Mouse (Mus musculus) MEL (cell line): ENCODE results near the gene Pard3. TPM values are rescaled to one million over a fixed set of nuclear protein-coding genes. Genes with fewer than 3 reads are reported as not detected.

ENCODE experiments used
- DNase-seq: peaks from one replicate; pipeline ENCODE4 v3.0.0; 2011; ENCODE audit warnings: low read depth, low spot score
- H3K27ac ChIP-seq: 2 replicates; pipeline ENCODE4 v1.5.1; 2012; ENCODE audit warnings: low read depth, mild to moderate bottlenecking, control low read depth, low read length, moderate library complexity; ENCODE audit not compliant: control insufficient read depth
- H3K27me3 ChIP-seq, 2 experiments: fragments of 150-350 bp in 1 of 2; sonication (generic) in 1 of 2; 2 replicates each; pipeline ENCODE4 v1.6.1; 2012; ENCODE audit warnings: low read length in 2 of 2, mild to moderate bottlenecking in 2 of 2, improper control_type of control experiment in 1 of 2, moderate library complexity in 1 of 2; ENCODE audit not compliant: insufficient read depth in 2 of 2, control insufficient read depth in 1 of 2
- H3K36me3 ChIP-seq, 2 experiments: 2 replicates each; pipeline ENCODE4 v1.6.1; 2012 to 2014; ENCODE audit warnings: low read length in 2 of 2, improper control_type of control experiment in 1 of 2, inconsistent platforms in 1 of 2, mild to moderate bottlenecking in 1 of 2; ENCODE audit not compliant: insufficient read depth in 2 of 2, control insufficient read depth in 1 of 2
- H3K4me1 ChIP-seq, 2 experiments: fragments of 150-350 bp in 1 of 2; sonication (generic) in 1 of 2; 2 replicates each; pipeline ENCODE4 v1.6.1; 2012; ENCODE audit warnings: low read length in 2 of 2, improper control_type of control experiment in 1 of 2, mild to moderate bottlenecking in 1 of 2; ENCODE audit not compliant: insufficient read depth in 2 of 2, control insufficient read depth in 1 of 2
- H3K4me3 ChIP-seq, 2 experiments: fragments of 150-350 bp in 1 of 2; sonication (generic) in 1 of 2; 2 replicates each; pipeline ENCODE4 v1.5.1; 2012; ENCODE audit warnings: low read depth in 2 of 2, low read length in 2 of 2, mild to moderate bottlenecking in 2 of 2, moderate library complexity in 2 of 2, control low read depth in 1 of 2, improper control_type of control experiment in 1 of 2; ENCODE audit not compliant: control insufficient read depth in 1 of 2, insufficient read depth in 1 of 2
- H3K79me2 ChIP-seq: 2 replicates; pipeline ENCODE4 v1.6.1; 2012; ENCODE audit warnings: mild to moderate bottlenecking, low read length, moderate library complexity; ENCODE audit not compliant: control insufficient read depth, poor library complexity, insufficient read depth
- H3K9ac ChIP-seq: 2 replicates; pipeline ENCODE4 v1.6.1; 2012; ENCODE audit warnings: low read depth, mild to moderate bottlenecking, control low read depth, low read length, moderate library complexity; ENCODE audit not compliant: control insufficient read depth, poor library complexity, severe bottlenecking
- H3K9me3 ChIP-seq: fragments of 150-350 bp; sonication (generic); replicated peaks from 2 replicates; pipeline ENCODE4 v1.6.1; 2012; ENCODE audit warnings: mild to moderate bottlenecking, low read length, improper control_type of control experiment, moderate library complexity; ENCODE audit not compliant: insufficient read depth
- CHD1 ChIP-seq: IDR thresholded peaks from 2 replicates; pipeline ENCODE4 v1.6.1; 2012; ENCODE audit warnings: low read depth, mild to moderate bottlenecking, inconsistent platforms, low read length, improper control_type of control experiment
- EP300 ChIP-seq, 2 experiments: IDR thresholded peaks; 2 replicates each; pipeline ENCODE4 v1.6.1; 2011; ENCODE audit warnings: improper control_type of control experiment in 2 of 2, low read length in 2 of 2, low read depth in 1 of 2, mild to moderate bottlenecking in 1 of 2
- GABPA ChIP-seq: IDR thresholded peaks from 2 replicates; pipeline ENCODE4 v1.6.1; 2012; ENCODE audit warnings: low read depth, mild to moderate bottlenecking, inconsistent platforms, low read length, improper control_type of control experiment, moderate library complexity
- GATA1 ChIP-seq: IDR thresholded peaks from 2 replicates; pipeline ENCODE4 v1.6.1; 2011; ENCODE audit warnings: low read depth, low read length, improper control_type of control experiment
- JUND ChIP-seq: IDR thresholded peaks from 2 replicates; pipeline ENCODE4 v1.6.1; 2011; ENCODE audit warnings: low read depth, mild to moderate bottlenecking, improper control_type of control experiment, low read length
- KAT2A ChIP-seq: conservative IDR thresholded peaks from 2 replicates; pipeline ENCODE4 v1.6.1; 2012; ENCODE audit warnings: low read depth, low read length, improper control_type of control experiment, inconsistent platforms
- MAX ChIP-seq: IDR thresholded peaks from 2 replicates; pipeline ENCODE4 v1.6.1; 2011; ENCODE audit warnings: low read length, improper control_type of control experiment
- MXI1 ChIP-seq: IDR thresholded peaks from 2 replicates; pipeline ENCODE4 v1.6.1; 2011; ENCODE audit warnings: mild to moderate bottlenecking, low read depth, low read length, improper control_type of control experiment
- POLR2AphosphoS2 ChIP-seq: IDR thresholded peaks from 2 replicates; pipeline ENCODE4 v1.6.1; 2011; ENCODE audit warnings: low read length, improper control_type of control experiment
- POLR2AphosphoS5 ChIP-seq: IDR thresholded peaks from 2 replicates; pipeline ENCODE4 v1.6.1; 2012; ENCODE audit warnings: low read depth, borderline replicate concordance, mild to moderate bottlenecking, inconsistent platforms, low read length, moderate library complexity, mixed read lengths
- RAD21 ChIP-seq: IDR thresholded peaks from 2 replicates; pipeline ENCODE4 v1.6.1; 2011; ENCODE audit warnings: mild to moderate bottlenecking, low read depth, low read length, improper control_type of control experiment
- RCOR1 ChIP-seq: IDR thresholded peaks from 2 replicates; pipeline ENCODE4 v1.6.1; 2012; ENCODE audit warnings: low read depth, mild to moderate bottlenecking, inconsistent platforms, low read length, improper control_type of control experiment
- TBP ChIP-seq: IDR thresholded peaks from 2 replicates; pipeline ENCODE4 v1.8.0; 2011; ENCODE audit warnings: low read depth, low read length, improper control_type of control experiment
- UBTF ChIP-seq: IDR thresholded peaks from 2 replicates; pipeline ENCODE4 v1.6.1; 2012; ENCODE audit warnings: low read depth, mild to moderate bottlenecking, inconsistent platforms, low read length, improper control_type of control experiment, moderate library complexity, borderline replicate concordance; ENCODE audit not compliant: insufficient read depth
- USF1 ChIP-seq: IDR thresholded peaks from 2 replicates; pipeline ENCODE4 v1.6.1; 2014; ENCODE audit warnings: low read depth, mild to moderate bottlenecking, inconsistent platforms, low read length, improper control_type of control experiment, moderate library complexity
- USF2 ChIP-seq, 2 experiments: IDR thresholded peaks; 2 replicates each; pipeline ENCODE4 v1.6.1; 2011 to 2012; ENCODE audit warnings: improper control_type of control experiment in 2 of 2, low read length in 2 of 2, borderline replicate concordance in 1 of 2, inconsistent platforms in 1 of 2, low read depth in 1 of 2, mild to moderate bottlenecking in 1 of 2; ENCODE audit not compliant: insufficient read depth in 1 of 2
- ZKSCAN1 ChIP-seq: IDR thresholded peaks from 2 replicates; pipeline ENCODE4 v1.6.1; 2012; ENCODE audit warnings: low read depth, mild to moderate bottlenecking, inconsistent platforms, low read length, improper control_type of control experiment, moderate library complexity
- polyA plus RNA-seq, 2 experiments: library from polyadenylated mRNA; stranded (reverse) in 1 of 2; unstranded in 1 of 2; fragments of >175 nt in 1 of 2; fragments of >200 nt in 1 of 2; gene quantifications; 2 replicates each; pipeline versions ENCODE4 v1.2.1 to v1.2.4; 2012; ENCODE audit warnings: low replicate concordance in 2 of 2, low read depth in 1 of 2; ENCODE audit not compliant: insufficient read length in 2 of 2, insufficient read depth in 1 of 2, missing spikeins in 1 of 2
- total RNA-seq: library from RNA; depleted of rRNA; stranded (reverse); fragments of 300-350 nt; gene quantifications from 2 replicates; pipeline ENCODE4 v1.2.3, GENCODE M21; 2012

Pard3 gene
- total and polyA plus RNA-seq, 3 experiments = not detected

DNA sequence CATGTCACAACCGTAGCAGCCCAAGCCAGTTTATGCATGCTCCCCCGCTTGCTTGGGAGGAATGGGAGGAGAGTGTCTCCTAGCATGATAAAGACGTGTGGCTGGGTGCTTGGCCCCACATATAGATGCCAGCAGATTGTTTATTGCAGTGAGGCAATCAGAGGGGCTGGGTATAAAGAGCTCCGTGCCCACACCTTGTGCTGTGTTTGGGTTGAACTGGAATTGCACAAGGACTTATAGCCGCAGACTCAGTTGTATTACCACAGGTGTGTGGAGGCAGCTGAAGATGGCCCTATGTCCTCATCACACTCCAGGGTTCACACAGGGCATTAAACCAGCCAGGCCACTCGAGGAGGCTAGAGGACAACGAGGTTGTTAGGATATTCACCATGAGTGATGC, 98.2 kb downstream of the Pard3 start:
- H3K79me2 ChIP-seq = no peaks in the 10 kb centered on the region
- H3K9me3 ChIP-seq = no peaks in the 10 kb centered on the region
- no peak overlapping the region for H3K27ac ChIP-seq
- no peaks in the 10 kb centered on the region for H3K27me3 ChIP-seq
- TF ChIP-seq TBP = no peak
- TF ChIP-seq JUND = no peak
- TF ChIP-seq MXI1 = no peak
- no peak for TF ChIP-seq POLR2AphosphoS2
- no peak for TF ChIP-seq GATA1
- no peak for TF ChIP-seq RAD21
- TF ChIP-seq KAT2A = no peak
- no peak for TF ChIP-seq MAX
- TF ChIP-seq ZKSCAN1 = no peak
- no peak for TF ChIP-seq EP300 (IDR thresholded peaks at IDR 0.05; ENCODE audit: low read depth in 1 of 2, low read length in 2 of 2)
- no peak for TF ChIP-seq GABPA
- H3K9ac ChIP-seq = no peak overlapping the region
- no peaks in the 10 kb centered on the region for H3K36me3 ChIP-seq
- H3K4me3 ChIP-seq = no peak overlapping the region
- DNase-seq = no peak
- H3K4me1 ChIP-seq = no peaks in the 10 kb centered on the region

DNA sequence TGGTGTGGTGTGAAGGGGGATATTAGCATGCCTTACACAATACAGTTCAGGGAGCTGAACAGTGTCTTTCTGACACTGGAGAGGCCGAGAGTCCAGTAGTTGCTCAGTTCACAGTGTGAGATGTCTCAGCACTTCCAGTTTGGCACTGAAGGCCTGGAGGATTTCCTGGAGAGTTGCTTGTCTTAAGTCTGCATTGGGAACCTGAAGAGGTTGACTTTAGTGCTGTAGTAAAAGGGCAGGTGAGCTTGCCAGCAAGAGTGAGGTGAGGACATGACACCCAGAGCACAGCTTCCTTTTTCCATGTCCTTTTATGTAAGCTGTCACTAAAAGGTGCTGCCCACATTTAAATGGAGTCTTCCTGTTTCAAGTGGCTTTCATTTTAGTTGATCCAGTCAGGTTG, 99.1 kb downstream of the Pard3 start:
- Histone ChIP-seq H3K9me3 (no peaks in the 10 kb centered on the region), H3K27ac (no peak overlapping the region), H3K4me3 (no peak overlapping the region), H3K9ac (no peak overlapping the region), H3K36me3 (no peaks in the 10 kb centered on the region), H3K79me2 (no peaks in the 10 kb centered on the region), H3K27me3 (no peaks in the 10 kb centered on the region), H3K4me1 (no peaks in the 10 kb centered on the region)
- TF ChIP-seq RCOR1 (no peak), POLR2AphosphoS5 (no peak), CHD1 (no peak), USF1 (no peak), RAD21 (no peak), UBTF (no peak), USF2 (IDR thresholded peaks at IDR 0.05; ENCODE audit: borderline replicate concordance in 1 of 2, insufficient read depth in 1 of 2, low read depth in 1 of 2, low read length in 2 of 2) (no peak)
- no peak for DNase-seq
